Mouse (Mus musculus) right cerebral cortex, adult 2 months (tissue): ENCODE data around the gene Ergic1.

Source experiments
- DNase-seq, 2 experiments: peaks; one replicate each; pipeline ENCODE4 v3.0.0; 2021 to 2022; ENCODE audit warnings: low spot score in 2 of 2

The Ergic1 gene

DNA sequence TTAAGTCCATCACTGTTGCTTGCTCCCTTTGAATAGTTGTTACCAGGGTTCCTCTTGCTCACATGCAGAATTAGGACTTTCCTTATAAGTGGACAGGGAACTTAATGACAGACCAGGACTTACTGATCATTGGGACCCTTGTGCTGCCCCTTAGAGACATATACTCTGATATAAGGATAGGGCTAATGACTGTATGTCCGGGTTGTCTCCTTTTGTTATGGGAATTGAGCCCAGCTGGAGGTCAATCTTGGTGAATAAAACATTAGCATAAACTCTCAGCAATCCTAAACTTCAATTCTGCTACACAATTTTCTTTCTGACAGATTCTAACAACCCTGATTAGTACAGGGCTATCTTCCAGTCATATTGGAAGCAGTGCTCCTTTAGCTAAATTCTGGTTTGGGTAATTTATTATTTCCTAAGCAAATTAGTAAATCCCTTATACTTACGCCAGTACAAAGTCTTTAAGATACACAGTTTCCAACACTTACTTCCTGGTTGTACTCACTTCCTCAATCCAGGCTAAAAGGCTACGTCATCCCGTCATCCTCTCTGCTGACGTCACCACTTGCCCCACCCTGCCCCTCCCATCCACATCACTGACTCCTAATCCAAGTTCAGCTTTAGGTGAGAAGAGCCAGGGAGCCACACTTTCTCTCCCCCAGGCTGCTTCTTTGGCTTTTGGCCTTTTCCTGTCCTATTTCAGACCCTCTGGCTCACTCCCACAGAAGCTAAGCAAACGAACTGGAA lies 23.4 kb upstream of the Ergic1 start:
- DNase-seq = no peak

DNA sequence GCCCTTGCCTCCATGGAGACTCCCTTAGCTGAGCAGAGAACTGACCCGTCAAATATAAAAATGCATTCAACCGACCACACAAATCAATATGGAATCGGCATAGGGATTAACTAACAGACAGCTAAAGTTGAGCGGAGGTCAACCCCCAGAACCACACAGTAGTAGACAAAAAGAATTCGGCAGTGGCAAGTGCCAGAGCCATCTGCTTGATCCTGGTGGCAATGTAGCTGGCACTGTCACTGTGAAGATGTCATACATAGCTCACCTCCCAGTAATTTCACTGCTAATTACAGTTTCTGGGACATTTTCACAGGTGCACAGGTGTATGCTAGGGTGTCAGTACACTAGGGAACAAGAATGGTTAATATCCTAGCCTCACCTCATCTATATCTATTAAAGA lies 21.2 kb upstream of the Ergic1 start:
- no peak for DNase-seq

DNA sequence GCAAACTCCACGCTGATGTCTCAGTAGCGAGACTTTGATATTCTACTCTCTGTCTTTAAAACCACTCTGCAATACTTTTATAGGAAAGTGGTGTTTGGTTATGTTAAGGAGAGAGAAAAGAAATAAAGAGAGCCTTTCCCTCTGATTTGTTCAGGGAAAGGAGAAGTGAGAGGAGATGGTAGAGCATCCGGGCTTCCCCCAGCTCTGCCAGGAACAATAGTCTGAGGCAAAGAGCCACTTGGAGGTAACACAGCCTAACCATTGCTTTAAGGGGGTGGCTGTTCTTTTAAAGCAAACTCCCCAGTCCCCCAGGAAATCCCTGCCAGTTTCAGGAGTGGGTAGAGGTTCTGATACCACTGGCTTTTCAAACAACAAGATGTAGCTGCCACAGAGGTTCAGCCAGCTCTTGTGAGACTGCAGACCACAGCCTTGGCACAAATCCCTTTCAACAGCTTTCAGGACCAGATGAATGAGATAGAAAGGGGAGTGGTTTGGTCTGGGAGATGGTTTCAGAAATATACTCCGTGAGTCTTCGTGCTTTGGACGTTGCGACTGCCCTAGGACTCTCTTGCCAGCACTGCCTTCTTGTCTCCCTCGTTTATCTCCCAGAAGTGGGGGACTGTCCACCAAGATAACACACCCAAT lies 16.8 kb upstream of the Ergic1 start:
- DNase-seq = no peak

DNA sequence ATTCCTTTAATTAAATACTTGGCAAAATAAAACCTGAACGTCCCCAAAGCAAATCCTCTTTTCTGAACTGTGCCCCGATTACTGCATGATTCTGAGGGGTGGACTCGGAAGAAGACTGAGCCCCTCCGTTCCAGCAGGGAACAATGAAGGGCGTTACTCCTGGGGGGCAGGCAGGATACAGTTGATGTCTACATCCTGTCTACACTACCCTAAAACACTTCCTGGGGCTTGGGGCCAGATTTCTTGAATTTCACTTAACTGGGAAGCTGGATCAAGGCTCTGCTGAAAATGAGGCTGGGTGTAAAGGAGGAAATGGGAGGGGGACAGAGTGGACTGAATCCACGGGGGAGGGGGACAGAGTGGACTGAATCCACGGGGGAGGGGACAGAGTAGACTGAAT lies 13.5 kb upstream of the Ergic1 start:
- DNase-seq = no peak

DNA sequence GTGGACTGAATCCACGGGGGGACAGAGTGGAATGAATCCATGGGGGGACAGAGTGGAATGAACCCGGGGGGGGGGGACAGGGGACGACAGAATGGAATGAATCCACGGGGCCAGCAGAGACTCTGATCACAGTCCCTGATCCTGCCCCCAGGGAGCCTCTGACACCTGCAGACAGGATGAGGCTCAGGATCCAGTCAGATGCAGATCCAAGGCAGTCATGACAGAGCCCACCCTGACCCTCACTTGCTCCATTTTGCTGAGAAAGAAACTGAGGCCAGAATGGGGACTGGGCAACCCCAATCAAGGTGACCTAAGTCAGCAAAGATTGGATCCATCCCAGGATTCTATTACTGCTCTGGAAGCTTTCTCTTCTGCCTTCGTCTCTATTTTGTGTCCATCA lies 12.7 kb upstream of the Ergic1 start:
- DNase-seq = no peak

DNA sequence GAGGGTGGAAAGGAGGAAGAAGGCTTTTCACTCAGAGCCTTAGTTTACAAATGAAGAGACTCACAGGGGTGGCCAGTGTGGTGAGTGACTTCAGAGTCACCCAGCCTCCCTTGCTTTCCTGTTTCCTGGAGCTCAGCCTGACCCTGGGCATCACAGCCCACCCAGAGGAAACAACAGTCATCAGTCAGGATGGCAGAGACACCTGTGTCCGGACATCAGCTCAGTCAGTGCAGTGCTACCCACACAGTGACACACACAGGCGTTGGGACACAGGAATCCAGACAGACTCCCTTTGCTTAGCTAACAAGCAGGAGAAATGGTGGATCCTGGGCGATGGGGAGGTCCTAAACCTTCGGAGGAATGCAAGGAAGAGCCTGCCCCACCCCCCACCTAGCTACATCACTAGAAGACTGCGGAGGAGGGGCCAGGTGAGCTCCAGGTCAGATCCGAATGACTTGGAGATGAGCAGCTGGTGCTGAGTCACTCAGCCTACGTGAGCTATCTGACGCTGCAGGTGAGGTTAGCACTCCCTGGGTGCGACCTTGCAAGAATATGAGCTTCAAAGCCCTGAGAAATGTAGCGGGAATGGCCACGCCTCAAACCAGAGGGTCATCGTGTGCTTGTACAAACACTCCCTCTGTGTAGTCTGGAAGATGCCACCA lies 12.0 kb upstream of the Ergic1 start:
- DNase-seq = no peak

DNA sequence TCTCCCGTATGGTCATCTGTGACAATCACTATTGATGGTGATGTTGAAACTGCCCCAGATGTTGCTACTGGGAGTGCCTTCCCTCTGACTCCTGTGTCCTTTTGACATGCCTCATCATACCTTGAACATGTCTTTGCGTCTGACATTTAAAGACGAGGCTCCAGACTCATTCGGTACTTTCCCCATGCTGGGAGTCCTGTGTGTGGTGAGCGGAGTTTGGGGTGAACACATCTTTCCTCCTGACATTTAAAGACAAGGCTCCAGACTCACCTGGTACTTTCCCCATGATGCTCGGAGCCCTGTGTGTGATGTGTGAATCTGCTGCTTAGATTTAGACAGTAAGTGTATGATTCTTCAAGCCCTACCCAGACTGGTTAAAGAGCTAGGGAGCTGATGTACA lies 10.2 kb upstream of the Ergic1 start:
- DNase-seq = no peak

DNA sequence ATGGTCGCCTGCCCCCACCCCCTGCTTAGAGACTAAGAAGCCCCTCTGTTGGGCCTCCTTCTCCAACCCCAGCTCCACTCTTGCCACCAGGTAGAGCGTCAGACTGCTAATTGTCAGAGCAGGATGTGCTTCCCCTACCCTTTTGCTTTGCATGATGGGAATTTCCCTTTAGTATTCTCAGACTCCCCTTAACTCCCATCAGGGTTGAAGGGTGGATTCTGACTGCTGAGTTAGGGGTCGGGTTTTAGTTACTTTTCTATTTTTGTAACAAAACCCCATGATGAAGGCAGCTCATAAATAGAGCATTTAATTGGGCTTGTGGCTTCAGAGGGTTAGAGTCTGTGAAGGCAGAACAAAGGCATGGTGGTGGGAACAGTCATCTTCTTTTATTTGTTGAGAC lies 8.3 kb upstream of the Ergic1 start:
- no peak for DNase-seq

DNA sequence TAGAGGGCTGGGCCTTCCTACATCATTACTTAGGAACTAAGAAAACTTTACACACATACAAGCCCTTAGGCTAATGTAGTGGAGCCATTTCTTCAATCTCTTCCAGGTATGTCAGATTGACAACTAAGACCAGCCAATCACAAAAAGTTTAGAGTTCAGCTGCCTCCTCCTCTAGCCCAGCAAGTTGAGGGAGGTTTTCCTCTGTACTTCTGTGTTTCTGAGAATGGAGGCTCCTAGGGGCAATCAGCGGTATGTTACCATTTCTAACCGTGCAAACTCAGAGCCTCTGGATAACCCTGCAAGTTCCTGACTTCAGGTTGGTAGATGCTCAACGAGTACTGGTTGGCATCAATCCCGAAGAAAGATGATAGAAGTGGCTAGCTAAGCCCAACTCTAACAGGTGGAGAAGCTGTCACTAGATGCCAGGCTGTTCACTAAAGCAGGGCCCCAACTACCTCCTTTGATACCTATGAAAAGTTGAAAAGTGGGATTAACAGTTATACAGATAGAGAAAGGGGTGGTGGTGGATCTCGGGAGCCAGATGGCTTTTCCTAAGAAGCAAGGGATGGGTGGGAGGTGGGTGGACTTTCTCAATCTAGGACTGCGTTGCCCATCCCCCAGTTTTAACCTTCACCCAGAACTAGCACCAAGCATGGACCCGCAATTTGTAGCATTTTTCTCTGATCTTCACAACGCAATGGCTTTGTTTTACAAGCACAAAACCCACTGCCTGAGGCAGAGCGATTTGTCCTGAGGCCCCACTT lies 581 bp upstream of the Ergic1 start:
- no peak for DNase-seq

DNA sequence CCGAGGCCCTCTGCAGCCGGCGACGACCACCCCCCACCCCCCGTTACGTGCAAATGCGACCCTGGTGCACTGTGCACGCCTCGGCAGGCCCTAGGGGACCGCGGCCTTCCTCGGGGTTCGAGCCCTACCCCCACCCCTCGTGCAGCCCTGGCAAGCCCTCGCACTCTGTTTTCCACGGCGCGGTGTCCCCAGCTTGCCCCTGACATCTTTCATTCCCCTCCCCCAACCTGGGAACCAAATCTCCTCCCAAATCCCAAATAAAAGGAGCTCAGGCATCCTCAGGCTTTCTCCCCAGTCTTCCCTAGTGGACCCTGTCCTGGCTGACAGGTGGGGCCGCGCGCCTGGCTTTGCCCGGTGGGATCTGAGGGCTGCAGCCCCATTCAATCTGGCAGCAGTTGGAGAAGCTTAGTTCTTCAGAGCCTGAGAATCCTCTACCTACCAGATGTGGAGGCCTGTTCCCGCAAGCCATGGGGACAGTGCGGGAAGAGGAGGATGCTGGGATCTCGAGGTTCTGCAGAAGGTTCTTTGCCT lies 427 bp downstream of the Ergic1 start, which contains the start of gene Dusp1:
Gene Dusp1, minus strand, starts transcription at position 478 of the 531 bp plus-strand sequence.
- DNase-seq = peak in 1 of 2 experiments; percentile 31

DNA sequence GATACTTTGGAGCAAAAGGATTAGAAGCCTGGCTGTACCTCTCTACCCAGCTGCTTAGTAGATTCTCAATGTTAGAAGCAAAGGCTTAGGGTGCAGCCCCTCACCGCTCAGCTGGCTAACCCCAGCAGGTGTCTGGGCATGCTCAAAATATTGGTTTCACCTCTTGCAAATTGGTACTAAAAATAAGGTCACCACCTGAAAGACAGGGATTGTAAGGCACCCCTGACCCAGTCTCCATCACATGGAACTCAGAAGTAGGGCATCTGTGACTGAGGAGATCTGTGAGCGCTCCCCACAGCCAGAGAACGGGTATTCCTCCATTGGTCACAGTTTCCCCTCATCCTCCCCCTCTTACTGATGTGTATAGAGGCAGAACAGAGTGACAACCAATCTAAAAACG lies 1.0 kb downstream of the Ergic1 start:
- no peak for DNase-seq

DNA sequence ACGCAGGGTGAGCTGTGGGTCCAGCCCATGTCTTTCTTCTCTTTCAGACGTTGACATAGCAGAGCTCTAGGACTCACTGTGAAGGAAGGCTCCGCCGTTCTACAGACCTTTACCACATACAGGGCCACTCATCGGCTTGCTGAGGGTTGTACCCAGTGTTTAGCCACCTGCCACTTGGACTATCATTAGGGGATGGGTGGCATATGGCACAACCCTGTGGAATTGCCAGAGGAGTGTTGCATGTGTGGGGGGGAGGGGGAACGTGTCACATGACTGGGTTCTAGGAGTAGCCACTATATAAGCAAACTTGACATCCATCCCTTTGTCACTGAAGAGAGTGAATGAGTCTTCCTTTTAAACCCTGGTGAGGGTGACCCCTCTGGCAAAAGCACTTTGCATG lies 2.2 kb downstream of the Ergic1 start:
- no peak for DNase-seq

DNA sequence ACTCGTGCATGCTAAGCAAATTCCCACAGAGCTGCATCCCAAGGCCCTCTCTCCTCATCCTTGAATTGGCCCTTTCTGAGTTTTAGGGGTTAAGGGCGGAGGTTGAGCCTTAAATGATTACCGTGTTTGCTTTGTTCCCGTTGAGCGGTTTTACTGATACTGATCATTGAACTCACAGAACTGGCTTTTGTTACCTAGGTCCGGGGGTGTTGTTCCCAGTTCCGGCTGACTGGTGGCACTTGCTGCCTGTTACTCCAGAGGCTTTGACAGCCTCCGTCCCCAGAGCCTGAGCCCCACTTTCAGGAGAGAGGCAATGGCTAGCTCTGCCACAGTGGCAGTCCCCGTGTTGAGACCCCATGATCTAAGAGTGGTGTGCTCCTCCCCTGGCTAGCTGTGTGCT lies 3.1 kb downstream of the Ergic1 start:
- no peak for DNase-seq

DNA sequence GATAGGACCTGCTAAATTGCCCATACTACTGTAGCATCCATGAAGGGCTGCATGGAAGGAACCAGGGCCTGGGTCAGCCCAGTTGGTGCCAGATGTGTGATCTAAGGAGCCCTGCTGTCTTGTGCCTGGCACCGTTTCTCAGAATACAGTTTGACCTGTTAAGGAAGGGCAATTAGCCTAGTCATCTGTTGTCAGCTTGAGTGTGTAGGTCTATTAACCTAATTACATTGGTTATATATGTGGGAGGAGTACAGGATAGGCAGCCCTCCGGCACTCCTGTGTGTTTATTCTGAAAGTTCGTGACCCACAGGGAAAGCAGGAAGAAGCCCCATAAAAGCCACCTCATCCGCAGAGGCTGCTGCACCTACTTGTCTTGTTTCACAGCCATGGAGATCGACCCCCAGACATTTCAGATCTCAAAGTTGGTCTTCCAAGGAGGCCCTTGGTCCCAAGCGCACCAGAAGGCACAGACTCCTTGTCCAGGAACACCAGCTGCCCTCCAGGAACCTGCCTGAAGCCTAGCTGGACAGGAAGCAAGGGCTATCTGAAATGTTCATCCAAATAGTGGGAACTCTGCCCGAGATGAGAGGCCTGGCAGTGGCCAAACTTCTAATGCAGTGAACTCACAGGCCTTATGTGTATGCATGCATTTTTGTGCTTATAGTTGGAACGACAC lies 6.0 kb downstream of the Ergic1 start:
- DNase-seq = no peak

DNA sequence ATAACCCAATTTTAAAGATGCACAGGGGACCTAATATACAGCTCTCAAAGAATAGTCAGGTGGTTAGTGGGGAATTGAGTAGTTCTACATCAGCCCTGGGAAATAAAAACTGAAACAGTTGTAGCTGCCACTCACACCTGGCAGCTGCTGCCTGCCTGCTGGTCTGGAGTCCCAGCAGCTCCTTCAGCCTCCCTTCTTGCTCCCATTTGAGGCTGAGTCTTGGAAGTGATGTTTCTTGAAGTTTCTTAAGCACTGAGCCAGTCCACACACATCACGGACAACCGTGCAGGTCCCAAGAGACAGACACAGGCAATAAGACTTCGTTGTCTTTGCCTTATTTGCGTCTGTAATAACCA lies 6.5 kb downstream of the Ergic1 start:
- DNase-seq = no peak

DNA sequence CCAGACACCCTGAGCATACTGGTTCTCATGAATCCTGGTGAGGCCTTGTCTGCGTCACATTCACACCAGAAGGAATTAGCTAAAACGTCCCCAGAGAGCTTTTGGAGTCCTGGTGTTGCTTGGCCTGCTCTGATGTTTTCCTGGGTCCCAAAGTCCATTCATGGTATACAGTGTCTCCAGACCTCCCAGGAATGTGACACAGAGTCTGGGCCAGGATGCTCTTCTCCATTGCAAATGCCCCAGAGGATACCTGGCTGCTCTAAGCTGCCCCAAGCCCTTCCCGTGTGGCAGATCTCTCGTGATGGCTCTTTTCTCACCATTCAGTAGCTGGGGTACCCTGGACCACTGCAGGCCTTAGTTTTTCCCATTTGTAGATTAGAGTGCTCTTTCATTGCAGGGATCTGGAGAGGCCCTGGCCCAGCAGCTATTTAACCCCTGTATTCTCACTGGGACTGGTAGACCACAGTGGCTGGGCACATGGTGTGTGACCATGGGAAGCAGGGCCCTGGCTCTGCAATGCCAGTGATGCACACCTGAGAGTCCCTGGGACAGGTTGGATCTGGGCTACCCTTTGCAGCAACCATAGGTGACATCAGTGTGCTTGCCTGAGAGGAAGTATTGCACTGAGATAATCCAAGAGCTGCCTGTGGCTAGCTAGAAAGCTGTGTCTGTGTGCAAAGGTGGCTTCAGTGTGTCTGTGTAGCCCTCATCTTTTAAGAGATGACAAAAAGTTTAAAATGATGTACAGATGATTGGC lies 8.5 kb downstream of the Ergic1 start:
- DNase-seq = no peak

DNA sequence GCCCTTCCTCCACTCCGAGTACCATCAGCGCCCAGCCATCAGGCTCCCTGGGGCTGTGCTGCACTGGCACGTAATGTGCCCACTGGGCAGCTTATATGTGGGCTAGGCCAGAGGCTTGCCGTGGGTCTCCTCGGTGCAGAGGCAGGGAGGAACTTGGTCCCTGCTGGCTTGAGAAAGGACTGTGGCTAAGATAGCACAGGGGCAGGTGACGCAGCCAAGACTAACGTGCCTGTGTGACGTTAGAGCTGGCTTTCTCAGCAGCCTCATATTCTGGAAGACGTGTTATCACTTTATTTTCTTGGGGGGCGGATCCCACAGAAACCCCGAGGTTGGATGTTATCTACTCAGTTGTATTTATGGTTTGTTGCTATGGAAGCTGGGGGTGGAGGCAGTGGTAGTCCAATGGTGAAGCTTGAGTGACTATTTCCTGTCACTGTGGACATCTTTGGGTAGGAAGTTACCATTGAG lies 9.4 kb downstream of the Ergic1 start:
- no peak for DNase-seq

DNA sequence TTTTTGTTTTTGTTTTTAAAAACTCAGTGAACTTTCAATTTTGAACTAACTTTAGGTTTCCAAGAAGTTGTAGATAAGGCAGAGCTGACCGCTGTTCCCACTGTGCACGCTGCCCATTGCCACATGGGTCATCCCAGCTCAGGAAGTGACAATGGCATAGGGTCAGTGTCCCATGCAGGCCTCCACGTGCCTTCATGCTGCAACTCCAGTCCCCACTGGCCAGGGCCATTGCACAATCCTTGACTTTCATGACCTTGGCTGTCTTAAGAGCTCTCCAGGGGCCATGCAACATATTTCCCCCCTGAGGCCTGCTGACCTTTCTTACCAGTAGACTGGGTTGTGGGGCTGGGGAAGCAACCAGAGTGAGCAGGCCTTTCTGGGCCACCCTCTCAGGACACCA lies 10.1 kb downstream of the Ergic1 start:
- DNase-seq = no peak

DNA sequence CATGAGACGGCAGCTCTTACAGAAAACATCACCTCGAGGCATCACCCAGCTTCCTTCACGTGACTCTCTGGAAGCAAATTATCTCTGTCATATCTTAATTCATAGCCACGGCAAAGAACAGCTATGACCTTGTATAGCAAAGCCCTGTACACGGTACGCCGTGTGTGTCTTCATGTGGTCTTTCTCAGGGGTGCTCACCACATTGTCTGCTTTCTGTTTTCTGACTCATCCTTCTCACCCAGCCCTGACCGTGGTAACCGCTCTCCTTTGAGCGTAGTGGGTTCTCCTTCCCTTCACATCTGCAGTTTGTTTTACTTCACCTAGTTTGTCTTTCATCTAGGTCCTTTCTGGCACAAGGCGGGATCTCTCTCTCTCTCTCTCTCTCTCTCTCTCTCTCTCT lies 11.0 kb downstream of the Ergic1 start:
- no peak for DNase-seq

DNA sequence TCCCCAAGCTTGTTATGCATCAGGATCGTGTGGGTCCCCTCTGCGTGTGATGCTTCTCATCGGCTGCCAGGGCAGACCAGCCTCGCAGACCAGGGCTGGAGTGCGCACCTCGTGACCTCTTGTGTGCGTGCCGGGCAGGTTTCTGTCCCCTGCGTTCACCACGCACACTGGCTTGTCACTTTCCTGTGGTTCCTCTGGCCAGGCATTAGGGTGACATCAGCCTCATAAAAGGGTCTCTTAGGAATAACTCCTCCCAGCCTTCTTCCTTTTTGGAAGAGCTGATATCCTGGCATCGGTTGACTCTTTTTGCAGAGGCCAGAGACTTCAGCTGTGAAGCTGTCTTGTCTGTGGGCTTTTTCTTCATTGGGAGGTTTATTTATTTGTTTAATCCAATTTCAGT lies 12.8 kb downstream of the Ergic1 start:
- no peak for DNase-seq

DNA sequence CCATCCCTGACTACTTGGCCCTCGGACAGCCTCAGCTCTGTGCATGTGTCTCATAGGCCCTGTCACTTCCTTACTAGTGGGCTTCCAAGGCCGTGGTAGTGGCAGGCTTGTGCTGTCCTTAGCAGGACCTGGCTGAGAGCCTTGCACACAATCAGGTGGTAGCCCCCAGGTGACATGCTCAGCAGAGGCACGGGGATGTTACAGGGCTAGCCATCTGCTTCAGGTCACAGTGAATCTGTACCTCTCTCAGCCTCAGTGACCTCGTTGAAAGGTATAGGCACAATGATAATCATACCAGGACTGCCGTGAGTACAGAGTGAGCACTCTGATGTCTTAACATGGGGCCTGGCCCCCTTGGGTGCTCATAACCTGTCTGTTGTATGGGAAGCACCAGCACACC lies 13.4 kb downstream of the Ergic1 start:
- DNase-seq = no peak
